Mouse (Mus musculus) megakaryocyte-erythroid progenitor cell, adult 5-6 weeks (primary cell): ENCODE results near the gene Cyp4f39. TPM values are rescaled to one million over a fixed set of nuclear protein-coding genes. Genes with fewer than 3 reads are reported as not detected.

ENCODE experiments used
- ATAC-seq: replicated peaks from 2 replicates; pipeline ENCODE4 v1.8.0; 2016; ENCODE audit warnings: mild to moderate bottlenecking, inconsistent platforms; ENCODE audit not compliant: severe bottlenecking, poor library complexity, low FRiP score, low TSS enrichment
- total RNA-seq, 2 experiments: library from RNA; stranded (forward) in 1 of 2; stranded (reverse) in 1 of 2; fragments of 200-1000, 215-1000 nt in 1 of 2; fragments of >200 nt in 1 of 2; fragmentation: Nextera tagmentation in 1 of 2; gene quantifications; 2 replicates each; pipeline ENCODE4 v1.2.3; 2014 to 2017

Gene Cyp4f39
- total RNA-seq (2014; fragmentation: Nextera tagmentation) (1.4 and 1.7 TPM in 2 replicates), total RNA-seq (2017) (4.3 and 5.9 TPM in 2 replicates)

DNA sequence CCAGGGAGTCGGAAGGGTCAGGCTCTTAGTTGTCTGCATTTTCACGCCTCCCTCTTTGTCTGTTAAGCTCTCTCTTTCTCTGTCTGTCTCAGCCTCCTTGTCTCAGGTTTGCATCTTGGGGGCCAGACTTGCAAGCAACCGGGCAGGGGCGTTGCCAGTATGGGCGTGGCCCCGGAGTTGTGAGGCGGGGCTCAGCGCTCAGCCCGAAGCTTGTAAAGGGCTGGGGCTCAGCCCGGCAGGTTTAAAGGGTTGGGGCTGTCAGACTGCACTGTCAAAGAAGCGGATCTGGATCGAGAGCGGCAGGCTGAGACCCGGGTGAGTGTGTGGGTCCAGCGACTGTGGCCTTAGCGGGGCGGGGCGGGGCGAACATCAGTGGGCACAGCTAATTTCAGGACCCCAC is at the start of gene Cyp4f39:
Gene Cyp4f39, plus strand, starts transcription at position 242 of the 400 bp plus-strand sequence.
- ATAC-seq, result peak; percentile 82

DNA sequence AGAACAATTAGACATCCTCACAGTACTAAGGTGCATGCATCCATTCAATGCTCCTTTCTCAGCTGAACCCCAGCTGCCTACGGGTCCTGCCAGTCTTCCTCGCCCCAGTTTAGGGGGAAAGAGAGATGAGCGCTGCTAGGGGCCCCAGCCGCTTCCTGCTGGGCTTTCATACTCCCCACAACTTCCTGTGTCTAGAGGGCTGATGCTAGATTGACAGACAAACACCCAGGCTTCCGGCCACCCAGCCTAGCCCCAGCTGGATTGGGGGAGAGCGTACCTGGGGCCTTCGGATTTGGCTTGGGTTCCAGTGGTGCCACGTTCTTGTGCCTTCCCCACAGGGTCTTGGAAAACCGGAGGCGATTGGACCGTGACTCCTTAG is 49.8 kb upstream of the Cyp4f39 start:
- peak; percentile 82 for ATAC-seq

DNA sequence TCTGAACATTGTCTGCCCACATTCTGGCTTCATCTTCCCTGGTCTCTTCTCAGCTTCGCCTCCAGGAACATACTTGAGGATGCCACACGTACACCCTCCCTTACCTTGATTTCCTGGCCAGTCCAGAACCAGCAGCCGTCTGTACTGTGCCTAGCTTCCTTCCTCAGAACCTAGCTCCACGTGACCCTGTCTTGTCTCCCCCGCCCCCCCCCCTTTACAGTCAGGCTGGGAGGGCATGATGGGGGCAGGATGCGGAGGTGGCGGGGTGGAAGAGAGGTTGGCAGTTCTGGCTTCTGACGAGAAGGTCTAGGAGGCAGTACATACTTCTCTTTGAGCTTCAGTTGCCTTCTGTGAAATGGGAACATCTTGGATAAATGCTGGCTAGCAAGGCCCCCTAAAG is 49.1 kb upstream of the Cyp4f39 start, which contains the start of gene Rasal3:
Gene Rasal3, minus strand, starts transcription at position 167 of the 400 bp plus-strand sequence.
- ATAC-seq, result peak; percentile 54

DNA sequence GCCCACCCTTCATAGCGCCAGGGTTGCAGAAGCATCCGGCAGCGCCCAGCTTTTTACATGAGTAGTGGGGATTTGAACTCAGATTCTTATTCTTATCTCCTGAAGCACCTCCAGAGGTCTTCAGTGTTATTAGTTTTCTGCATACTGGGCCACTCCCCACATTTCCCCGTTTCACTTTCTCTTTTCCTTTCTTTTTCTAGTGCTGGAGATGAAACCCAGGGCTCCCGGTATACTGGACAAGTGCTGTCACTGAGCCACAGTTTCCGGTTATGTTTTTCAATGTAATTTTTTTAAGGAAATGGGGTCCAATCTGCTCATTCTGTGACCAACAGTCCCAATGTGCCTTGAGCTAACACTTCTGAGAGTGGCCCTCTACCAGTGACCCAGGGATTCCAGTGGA is 40.6 kb upstream of the Cyp4f39 start:
- 0 out of 2 replicates have a peak, but pooled peaks have one; percentile 37 for ATAC-seq

DNA sequence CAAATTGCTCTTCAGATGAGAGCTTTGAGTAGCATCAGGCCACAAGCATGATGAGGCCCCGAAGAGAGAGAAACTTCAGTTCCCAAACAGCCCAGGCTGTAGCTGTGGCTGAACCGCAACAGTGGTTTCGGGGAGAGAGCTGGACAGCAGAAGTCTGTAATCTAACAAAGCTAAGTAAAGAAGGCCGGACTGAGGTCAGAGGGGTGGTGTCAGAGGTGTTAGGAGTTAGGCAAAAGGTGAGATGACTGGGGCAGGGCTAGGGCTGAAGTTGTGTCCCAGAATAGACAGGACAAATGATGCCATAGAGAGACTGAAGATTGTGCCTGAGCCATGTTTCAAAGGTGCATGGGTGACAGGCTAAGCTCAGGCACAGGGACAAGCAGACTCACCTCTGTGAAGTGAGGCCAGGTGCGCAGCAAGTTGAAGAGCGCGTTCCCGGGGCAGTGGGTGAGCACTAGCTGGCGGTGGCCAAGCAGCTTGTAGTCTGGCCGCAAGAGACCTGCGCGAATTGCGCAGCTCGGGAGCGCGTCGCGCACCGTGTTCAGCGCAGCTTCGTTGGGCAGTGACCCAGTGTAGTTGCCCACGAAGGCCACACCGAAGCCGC is 37.0 kb upstream of the Cyp4f39 start:
- no peak for ATAC-seq

DNA sequence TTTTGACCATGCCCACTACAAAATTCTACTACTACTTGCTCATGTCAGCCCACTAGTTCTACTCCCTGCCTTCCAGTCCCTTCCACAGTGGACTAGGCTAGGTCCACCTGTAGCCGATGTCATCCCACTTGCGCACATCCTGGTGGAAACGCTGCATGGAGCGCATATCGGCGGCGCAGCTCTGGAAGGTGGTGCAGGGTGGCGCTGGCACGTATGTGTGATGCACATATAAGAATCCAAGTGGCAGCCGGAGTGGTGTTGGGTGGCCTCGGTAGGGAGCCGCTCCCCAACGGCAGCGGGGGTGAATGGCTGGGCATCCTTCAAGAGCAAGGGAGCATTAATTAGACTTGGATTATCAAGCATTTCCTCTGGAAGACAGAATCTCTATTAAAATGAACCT is 35.8 kb upstream of the Cyp4f39 start:
- no peak for ATAC-seq

DNA sequence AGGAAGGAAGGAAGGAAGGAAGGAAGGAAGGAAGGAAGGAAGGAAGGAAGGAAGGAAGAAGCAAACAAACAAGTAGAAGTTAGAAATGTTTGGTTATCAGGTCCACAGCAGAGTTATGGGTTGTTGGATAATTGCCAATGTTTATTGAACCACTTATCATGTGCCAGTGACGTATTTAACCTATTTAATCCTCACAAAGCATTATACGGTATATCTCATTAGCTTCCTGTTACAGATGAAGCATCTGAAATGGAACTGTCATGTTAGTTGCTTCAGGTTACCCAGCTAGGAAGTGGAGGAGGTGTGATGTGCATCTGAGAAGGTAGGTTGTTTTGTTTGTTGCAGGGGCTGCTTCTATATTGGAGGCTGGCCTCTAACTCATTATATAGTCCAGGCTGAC is 32.5 kb upstream of the Cyp4f39 start:
- peak; percentile 57 for ATAC-seq

DNA sequence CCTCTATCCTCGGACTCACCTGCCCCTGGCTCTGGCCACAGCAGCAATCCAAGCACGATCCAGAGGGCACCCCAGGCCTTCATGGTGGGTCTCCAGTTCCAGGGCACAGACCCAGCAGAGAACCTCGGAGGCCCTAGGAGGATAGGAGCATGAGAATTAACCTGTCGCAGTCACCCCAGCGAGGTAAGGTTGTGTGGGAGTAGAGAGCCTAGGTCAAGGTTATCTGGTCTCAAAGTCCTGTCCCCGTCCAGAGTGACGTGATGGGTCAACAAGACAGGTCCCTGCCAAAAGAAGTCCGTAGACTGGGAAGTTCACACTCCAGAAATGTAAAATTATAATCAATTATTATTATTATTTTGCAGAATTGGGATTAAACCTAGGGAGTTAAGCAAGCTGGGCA is 31.7 kb upstream of the Cyp4f39 start:
- no peak for ATAC-seq

DNA sequence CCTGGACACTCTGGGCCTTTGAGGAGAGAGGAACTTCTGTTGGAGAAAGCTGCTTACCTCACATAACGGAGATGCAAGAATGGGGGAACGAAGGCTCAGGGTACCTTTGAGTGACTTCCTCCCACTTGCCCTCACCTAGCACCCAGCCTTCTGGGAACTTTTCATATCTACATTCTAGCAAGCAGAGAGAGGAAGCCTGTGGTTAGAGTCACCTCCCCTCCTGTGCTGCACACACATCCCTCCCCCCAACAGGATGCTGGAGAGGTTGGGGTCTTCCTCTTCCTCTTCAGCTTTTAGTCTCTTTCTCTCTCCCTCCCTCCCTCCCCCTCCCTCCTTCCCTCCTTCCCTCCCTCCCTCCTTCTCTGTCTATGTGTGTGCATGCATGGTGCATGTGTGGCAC is 28.5 kb upstream of the Cyp4f39 start, which contains the start of gene Pglyrp2:
Gene Pglyrp2, minus strand, starts transcription at position 134 of the 400 bp plus-strand sequence.
- 0 out of 2 replicates have a peak, but pooled peaks have one; percentile 26 for ATAC-seq

DNA sequence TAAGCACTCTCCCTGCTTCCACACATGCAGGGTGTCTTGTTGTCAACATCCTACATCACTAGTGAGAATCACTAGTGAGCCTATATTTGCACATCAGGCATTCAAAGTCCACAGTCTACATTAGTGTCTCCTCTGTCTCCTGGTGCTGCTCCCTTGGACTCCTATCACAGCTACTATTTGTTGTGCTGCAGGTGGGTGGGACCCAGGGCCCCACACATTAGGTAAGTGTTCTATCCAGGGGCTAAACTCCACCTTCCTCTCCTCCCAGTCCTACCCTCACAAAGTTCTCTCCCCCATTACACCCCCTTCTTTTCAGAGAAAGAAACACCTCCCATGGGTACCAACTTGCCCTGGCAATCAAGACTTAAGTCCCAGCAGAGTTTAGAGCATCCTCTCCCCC is 25.9 kb upstream of the Cyp4f39 start:
- ATAC-seq, result no peak

DNA sequence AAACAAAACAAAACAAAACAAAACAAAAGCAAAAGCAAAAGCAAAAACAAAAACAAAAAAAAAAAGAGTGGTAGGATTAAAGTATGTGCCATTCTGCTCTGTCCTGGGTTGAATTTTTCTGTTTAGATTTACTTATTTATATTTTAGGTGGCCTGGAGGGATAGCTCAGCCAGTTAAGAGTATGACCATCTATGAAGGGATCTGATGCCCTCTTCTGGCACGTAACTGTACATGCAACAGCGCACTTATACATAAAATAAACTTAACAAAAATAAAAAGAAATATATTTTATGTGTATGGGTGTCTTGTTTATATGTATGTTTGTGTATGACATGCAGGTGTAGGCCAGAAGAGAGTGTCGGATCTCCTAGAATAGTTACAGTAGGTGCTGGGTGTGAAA is 20.6 kb upstream of the Cyp4f39 start:
- ATAC-seq, result peak; percentile 63

DNA sequence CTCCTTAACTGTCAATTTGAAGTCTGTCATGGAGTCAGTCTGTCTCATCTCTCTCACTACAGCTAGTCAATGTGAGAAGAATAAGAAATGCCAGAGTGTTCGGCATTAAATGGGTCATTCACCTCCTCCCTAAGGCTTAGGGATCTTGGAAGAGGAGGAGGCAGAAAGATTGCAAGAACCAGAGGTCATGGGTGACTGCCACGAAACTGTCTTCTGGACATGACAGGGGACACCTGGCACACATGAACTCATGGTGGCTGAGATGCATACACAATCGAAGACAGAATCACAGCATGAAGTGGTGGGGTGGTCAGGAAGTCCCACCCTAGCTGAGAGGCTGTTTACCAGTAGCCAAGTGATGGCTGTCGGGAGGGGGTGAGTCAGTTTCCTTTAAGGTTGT is 18.2 kb upstream of the Cyp4f39 start:
- ATAC-seq, result no peak

DNA sequence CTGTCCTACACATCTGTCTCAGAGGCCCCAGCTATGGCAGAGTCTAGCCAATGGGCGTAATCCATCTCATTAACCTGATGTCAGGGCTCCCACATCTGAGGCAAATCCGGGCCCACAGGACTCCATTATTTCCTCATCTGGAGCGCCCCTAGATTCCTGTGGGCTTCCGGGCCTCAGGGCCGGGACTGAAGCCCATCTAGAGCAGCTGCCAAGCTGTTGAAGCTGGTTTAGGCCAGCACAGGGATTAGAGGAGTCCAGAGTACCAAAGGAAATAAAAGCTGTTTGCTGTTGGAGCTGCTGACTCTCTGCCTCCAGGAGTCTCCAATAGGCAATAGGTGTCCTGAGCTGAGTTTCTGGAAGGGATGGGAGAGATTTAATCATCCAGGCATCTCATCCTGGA is 17.4 kb upstream of the Cyp4f39 start:
- no peak for ATAC-seq

DNA sequence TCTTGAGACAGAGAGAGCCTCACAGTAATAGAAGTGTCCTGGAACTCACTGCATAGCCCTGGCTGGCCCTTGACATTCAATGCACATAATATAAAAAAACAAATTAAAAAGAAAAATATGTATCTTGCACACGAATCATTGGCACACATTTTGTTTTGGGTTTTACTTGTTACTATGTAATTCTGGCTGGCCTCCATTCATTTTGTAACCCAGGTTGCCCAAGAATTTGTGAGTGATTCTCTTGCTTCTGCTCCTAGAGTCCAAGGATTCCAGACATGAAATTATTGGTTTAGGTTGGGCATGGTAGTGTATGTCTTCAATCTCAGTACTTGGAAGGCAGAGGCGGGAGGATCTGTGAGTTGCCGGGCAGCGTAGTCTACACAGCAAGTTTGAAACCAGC is 15.4 kb upstream of the Cyp4f39 start:
- ATAC-seq, result no peak

DNA sequence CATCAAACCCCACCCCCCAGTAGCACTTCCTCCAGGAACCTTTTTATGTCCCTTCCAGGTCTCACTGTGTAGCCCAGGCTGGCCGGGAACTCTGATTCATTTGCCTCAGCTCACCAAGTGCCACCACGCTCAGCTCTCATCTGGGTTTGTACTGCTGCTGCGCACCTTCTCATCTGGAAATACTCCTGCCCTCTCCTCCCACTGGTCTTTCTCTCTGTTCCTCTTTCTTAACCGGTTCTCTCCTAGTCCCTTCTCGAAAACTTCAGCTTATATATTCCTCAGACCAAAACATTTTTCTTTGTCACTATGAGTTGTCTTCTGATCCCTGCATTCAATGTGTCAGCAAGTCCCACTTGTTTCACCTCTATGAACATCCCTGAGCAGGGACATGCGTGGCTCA is 9.3 kb upstream of the Cyp4f39 start:
- no peak for ATAC-seq

DNA sequence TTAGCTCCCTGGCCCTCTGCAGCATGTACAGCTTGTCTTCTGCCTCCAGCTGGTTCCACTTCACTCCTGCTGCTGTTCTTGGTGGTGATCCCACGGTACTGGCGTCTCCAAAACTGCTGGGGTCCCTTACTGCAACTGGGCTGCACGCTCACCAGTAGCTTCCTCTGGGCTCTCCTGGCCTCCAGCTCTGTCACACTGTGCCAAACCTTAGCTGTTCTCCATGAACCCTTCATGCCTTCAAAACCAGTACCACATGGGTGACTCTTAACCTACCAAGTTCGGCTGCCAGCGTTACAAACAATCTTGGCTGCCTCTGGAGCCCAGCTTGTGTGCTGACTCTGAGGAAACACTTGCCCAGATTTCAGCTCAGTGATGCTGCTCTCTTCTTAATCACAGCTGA is 7.5 kb upstream of the Cyp4f39 start:
- ATAC-seq, result no peak

DNA sequence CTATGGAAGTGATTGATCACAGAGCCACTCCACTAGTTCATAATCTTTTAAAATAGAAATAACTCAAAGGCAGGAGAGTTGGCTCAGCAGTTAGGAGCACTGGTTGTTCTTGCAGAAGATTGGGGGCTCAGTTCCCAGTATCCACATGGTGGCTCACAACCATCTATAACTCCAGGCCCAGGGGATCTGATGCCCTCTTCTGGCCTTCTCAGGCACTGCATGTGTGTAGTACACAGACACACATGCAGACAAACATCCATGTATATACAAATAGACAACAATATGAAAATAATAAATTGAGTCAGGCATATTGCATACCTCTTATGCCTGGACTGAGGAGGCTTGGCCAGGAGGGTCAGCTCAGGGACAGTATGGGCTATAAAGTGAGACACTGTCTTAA is 5.3 kb upstream of the Cyp4f39 start:
- no peak for ATAC-seq

DNA sequence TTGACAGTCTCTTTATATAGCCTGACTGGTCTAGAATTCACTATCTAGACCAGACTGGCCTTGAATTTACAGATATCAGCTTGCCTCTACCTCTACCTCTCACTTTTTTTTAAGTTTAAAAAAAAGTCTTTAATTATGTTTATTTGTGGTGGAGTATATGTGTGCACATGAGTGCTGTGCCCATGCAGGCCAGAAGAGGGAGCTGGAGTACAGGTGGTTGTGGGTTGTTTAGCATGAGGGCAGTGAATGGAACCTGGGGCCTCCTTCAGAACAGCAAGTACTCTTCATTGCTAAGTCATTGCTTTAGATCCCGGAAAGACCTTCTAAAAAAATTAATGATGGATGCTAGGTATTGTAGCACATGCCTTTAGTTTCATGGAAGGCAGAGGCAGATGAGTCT is 3.5 kb upstream of the Cyp4f39 start:
- ATAC-seq, result no peak

DNA sequence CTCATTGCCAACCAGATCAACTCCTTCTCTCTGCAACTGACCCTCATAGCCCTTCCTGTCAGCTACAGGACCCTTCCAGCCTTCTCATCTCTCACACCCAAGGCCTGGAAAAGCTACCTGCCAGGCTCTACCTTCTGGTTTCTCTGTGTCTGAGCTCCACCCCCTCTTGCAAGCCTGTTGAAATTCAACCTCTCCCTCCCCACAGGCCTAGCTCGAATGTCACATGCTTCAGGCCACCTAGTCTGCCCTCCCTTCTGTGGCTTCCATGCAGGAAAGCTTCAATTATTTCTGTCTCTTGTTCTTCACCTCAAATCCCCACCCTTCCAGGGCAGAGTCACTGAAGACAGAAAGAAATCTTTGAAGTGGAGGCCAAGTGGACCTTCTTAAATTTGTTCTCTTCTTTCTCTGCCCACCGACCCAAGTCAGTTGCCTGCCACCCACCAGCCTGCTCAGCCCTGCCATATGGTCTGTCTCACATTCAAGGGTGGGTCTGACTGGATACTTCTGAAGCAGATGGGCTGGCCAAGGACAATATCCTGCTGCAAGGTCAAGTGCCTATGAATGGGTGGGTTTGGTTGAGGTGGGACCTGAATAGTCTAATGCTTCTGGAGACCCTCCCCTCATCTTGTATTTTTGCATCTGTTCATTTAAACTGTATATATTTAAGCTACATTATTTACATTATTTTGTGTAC is 1.5 kb upstream of the Cyp4f39 start:
- ATAC-seq, result no peak

DNA sequence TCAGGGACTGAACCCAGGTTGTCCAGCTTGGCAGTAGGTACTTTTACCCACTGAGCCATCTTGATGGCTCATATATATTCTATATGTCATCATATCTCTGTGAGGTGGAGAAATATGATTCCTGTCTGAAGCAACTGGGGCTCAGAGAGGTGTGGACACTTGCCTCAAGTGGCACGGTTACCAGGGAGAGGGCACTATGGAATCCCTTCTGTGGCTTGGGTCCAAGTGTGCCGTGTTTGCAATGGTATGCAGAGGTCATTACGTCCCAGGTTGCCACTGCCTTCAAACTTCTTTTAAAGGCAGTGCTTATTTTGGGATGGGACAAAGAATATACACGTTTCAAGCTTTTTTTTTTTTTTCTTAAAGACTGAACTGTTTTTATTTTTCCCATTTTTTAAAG is 1.7 kb downstream of the Cyp4f39 start:
- ATAC-seq, result no peak

DNA sequence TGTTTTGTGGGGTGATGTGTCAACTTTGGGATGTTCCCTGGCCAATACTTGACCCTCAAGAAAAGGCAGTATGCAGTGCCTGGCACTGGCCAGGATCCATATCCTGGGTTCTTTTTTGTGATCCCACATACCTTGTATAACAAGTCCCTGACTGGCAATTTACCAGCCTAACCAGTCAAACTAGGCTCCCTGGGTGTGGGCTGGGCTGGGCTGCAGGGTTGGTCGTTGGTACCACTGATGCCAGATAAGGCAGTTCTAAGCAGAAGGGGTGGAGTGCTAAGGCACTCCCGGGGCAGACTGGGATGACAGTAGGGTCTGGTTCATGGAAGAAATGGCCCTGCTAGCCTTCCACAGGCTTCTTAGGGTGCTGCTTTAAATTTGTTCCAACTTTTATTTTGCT is 2.5 kb downstream of the Cyp4f39 start:
- peak; percentile 88 for ATAC-seq
